Mouse (Mus musculus) midbrain, embryonic 12.5 days (tissue): ENCODE data around the gene Yjefn3. TPM values are rescaled to one million over a fixed set of nuclear protein-coding genes. Genes with fewer than 3 reads are reported as not detected.
A peak's percentile ranks its signal among the peaks of the same experiment; 100 is the strongest.

Experiments
- ATAC-seq: fragments of 200-750 bp; cut with Nextera tagmentation; 2 replicates; pipeline ENCODE4 v1.8.0; 2017; ENCODE audit warnings: low read depth, moderate TSS enrichment, moderate library complexity; ENCODE audit not compliant: low FRiP score
- H3K27ac ChIP-seq: fragments of 300-500 bp; sonication (generic); replicated peaks from 2 replicates; pipeline ENCODE4 v1.5.1; 2016; ENCODE audit warnings: mild to moderate bottlenecking
- H3K27me3 ChIP-seq: fragments of 300-500 bp; sonication (generic); 2 replicates; pipeline ENCODE4 v1.6.1; 2016; ENCODE audit warnings: mild to moderate bottlenecking
- H3K36me3 ChIP-seq: fragments of 300-500 bp; sonication (generic); 2 replicates; pipeline ENCODE4 v1.6.1; 2016
- H3K4me1 ChIP-seq: fragments of 300-500 bp; sonication (generic); 2 replicates; pipeline ENCODE4 v1.6.1; 2016
- H3K4me2 ChIP-seq: fragments of 300-500 bp; sonication (generic); replicated peaks from 2 replicates; pipeline ENCODE4 v1.6.1; 2016; ENCODE audit warnings: mild to moderate bottlenecking, moderate library complexity
- H3K4me3 ChIP-seq: fragments of 300-500 bp; sonication (generic); 2 replicates; pipeline ENCODE4 v1.5.1; 2016; ENCODE audit warnings: mild to moderate bottlenecking
- H3K9ac ChIP-seq: fragments of 300-500 bp; sonication (generic); replicated peaks from 2 replicates; pipeline ENCODE4 v1.6.1; 2016; ENCODE audit warnings: mild to moderate bottlenecking, moderate library complexity
- H3K9me3 ChIP-seq: fragments of 300-500 bp; sonication (generic); 2 replicates; pipeline ENCODE4 v1.6.1; 2016; ENCODE audit warnings: mild to moderate bottlenecking
- WGBS: fragments of 180-500 bp; shearing (Covaris S2); methylation state at CpG from one replicate; pipeline ENCODE4 v1.1.7; 2016; 5-methylcytosine and 5-hydroxymethylcytosine counted together
- polyA plus RNA-seq: library from polyadenylated mRNA; unstranded; fragments of >200 nt; fragmentation: Nextera tagmentation; extraction: Ambion mirVana; gene quantifications from 2 replicates; pipeline ENCODE4 v1.2.1, GENCODE M21; 2016

Yjefn3 gene
- polyA plus RNA-seq, 1 experiment from 2014 or later: 8.0 TPM

DNA sequence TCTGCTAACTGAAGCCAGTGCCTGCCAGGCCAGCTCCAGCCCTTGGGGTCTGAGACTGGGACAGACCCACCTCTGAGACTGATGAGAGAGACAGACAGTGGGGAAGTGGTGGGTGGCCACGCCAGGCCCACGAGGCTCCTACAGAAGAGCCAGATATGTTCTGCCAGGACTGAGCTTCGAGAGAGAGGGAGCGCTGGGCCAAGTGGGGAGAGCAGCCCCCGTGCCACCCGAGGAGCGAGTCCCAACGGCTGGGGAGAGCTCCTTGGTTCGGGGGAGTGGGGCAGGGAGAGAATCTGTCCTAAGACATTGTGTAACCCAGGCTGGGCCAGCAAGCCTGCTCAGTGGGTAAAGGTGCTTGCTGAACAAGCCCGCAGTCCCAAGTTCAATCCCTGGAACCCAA lies 25.5 kb downstream of the Yjefn3 start:
- no peak overlapping the region for H3K9ac ChIP-seq
- peaks cover 4% of the 10 kb centered on the region; the same call in 1 of the 2 replicates for H3K36me3 ChIP-seq
- no peaks in the 10 kb centered on the region for H3K9me3 ChIP-seq
- no peak overlapping the region for H3K27ac ChIP-seq
- peaks cover 12% of the 10 kb centered on the region for H3K4me1 ChIP-seq
- WGBS: 79% methylated on average over 10 of the region's 10 CpGs
- H3K4me2 ChIP-seq: no peak overlapping the region
- no peak for ATAC-seq
- H3K27me3 ChIP-seq: peaks cover 60% of the 10 kb centered on the region
- H3K4me3 ChIP-seq: no peak overlapping the region

DNA sequence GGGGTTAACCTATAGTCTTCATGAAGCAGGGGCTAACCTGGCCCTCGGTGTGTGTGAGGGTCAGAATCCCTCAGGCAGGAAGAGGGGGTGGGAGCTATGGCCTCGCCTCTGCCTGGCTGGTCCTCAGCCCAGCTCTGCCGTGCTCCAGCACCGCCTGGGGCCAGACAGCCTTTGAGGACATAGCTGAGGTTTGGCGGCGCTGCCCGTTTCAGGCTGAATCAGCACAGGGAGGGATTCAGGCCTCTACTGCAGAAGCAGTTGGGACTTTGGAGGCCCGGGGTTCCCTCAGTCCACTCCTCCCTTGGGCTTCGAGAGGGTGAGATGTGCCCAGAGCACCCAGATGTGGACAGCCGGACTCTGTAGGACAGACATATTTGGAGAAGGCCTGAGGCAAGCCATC lies 26.4 kb downstream of the Yjefn3 start:
- Histone ChIP-seq H3K36me3 (peaks cover 11% of the 10 kb centered on the region; the same call in 1 of the 2 replicates), H3K9me3 (no peaks in the 10 kb centered on the region), H3K9ac (no peak overlapping the region), H3K4me1 (peaks cover 3% of the 10 kb centered on the region), H3K4me3 (no peak overlapping the region), H3K4me2 (no peak overlapping the region), H3K27ac (no peak overlapping the region), H3K27me3 (peaks cover 51% of the 10 kb centered on the region)
- 54% methylated on average over 10 of the region's 10 CpGs for WGBS
- ATAC-seq: no peak

- Histone ChIP-seq H3K27me3 (peaks cover 37% of the 10 kb centered on the region), H3K4me3 (no peak overlapping the region), H3K9me3 (no peaks in the 10 kb centered on the region), H3K4me2 (no peak overlapping the region), H3K4me1 (no peaks in the 10 kb centered on the region), H3K27ac (no peak overlapping the region), H3K9ac (no peak overlapping the region), H3K36me3 (peaks cover 19% of the 10 kb centered on the region; the same call in 1 of the 2 replicates)
- WGBS: 89% methylated on average over 13 of the region's 13 CpGs
- no peak for ATAC-seq
These were observed 27.9 kb downstream of the Yjefn3 start for GRCm38 (mm10) chr8:69874654-69875053.

GRCm38 (mm10) chr8:69874155-69874554 lies 28.4 kb downstream of the Yjefn3 start:
- no peak overlapping the region for H3K4me2 ChIP-seq
- H3K4me1 ChIP-seq: no peaks in the 10 kb centered on the region
- 12% methylated on average over 9 of the region's 9 CpGs for WGBS
- ATAC-seq: no peak
- H3K9ac ChIP-seq: no peak overlapping the region
- no peak overlapping the region for H3K4me3 ChIP-seq
- peaks cover 19% of the 10 kb centered on the region; the same call in 1 of the 2 replicates for H3K36me3 ChIP-seq
- no peak overlapping the region for H3K27ac ChIP-seq
- H3K9me3 ChIP-seq: no peaks in the 10 kb centered on the region
- H3K27me3 ChIP-seq: peaks cover 32% of the 10 kb centered on the region

DNA sequence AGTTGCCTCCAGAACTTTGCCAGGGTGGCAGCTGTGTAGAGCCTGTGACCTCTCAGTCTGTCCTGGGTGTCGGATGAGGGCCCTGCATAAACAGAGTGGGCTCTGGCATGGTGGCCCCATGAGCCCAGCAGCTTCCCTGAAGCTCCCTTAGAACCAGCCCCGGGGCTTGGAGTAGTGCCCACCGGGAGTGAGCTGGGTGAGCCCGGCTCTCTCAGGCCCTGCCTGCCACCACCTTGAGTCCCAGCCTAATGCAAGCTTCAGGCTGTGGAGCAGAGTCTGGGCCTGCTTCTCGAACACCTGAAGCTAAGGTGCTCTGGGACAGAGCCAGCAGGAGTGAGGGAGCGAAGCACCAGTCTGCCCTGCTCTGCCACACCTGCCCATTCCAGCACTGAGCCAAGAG lies 31.6 kb downstream of the Yjefn3 start:
- H3K4me1 ChIP-seq: no peaks in the 10 kb centered on the region
- no peak for ATAC-seq
- H3K36me3 ChIP-seq: peaks cover 22% of the 10 kb centered on the region
- WGBS: 88% methylated on average over 6 of the region's 6 CpGs
- no peak overlapping the region for H3K27ac ChIP-seq
- 0 out of 2 replicates have a peak, but pooled peaks cover 3% of the 10 kb centered on the region for H3K27me3 ChIP-seq
- no peak overlapping the region for H3K4me2 ChIP-seq
- H3K9ac ChIP-seq: no peak overlapping the region
- H3K4me3 ChIP-seq: no peak overlapping the region
- no peaks in the 10 kb centered on the region for H3K9me3 ChIP-seq

- no peaks in the 10 kb centered on the region for H3K4me1 ChIP-seq
- H3K4me2 ChIP-seq: no peak overlapping the region
- peaks cover 27% of the 10 kb centered on the region for H3K36me3 ChIP-seq
- H3K27me3 ChIP-seq: no peaks in the 10 kb centered on the region
- H3K27ac ChIP-seq: no peak overlapping the region
- 87% methylated on average over 11 of the region's 11 CpGs for WGBS
- H3K4me3 ChIP-seq: no peak overlapping the region
- no peaks in the 10 kb centered on the region for H3K9me3 ChIP-seq
- ATAC-seq: no peak
- no peak overlapping the region for H3K9ac ChIP-seq
These were observed 32.3 kb downstream of the Yjefn3 start for GRCm38 (mm10) chr8:69870003-69870765.

DNA sequence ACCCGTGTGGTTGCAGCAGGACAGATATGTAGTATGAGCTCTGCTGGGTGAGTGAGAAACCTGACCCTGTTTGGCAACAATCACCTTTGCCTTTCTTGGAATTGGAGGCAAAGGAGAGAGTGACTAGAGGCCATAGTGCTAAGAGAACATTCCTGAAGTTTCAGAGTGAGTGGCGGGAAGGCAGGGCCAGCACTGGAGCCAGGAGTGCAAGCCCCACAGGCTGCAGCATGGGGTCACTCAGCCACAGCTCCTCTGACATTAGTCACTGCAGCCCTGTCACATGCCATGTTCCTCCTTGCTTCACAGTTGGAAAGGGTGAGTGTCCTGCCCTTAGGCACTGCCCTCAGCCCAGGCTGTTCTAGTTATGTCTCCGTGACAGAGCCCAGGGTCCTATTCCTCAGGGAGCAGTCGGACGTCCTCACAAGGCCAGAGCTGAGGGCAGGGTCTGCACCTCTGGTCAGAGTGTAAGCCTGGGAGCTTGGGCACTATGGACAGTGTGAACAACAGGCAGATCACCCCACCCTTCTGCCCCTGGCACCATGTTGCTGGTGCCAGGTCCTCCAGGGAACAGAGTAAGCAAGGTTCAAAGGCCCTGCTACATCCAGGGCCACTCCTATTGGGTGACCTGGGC lies 34.7 kb downstream of the Yjefn3 start:
- 89% methylated on average over 5 of the region's 5 CpGs for WGBS
- Histone ChIP-seq H3K4me3 (no peak overlapping the region), H3K27ac (no peak overlapping the region), H3K4me1 (no peaks in the 10 kb centered on the region), H3K4me2 (no peak overlapping the region), H3K27me3 (no peaks in the 10 kb centered on the region), H3K9ac (no peak overlapping the region), H3K36me3 (peaks cover 40% of the 10 kb centered on the region), H3K9me3 (no peaks in the 10 kb centered on the region)
- no peak for ATAC-seq

DNA sequence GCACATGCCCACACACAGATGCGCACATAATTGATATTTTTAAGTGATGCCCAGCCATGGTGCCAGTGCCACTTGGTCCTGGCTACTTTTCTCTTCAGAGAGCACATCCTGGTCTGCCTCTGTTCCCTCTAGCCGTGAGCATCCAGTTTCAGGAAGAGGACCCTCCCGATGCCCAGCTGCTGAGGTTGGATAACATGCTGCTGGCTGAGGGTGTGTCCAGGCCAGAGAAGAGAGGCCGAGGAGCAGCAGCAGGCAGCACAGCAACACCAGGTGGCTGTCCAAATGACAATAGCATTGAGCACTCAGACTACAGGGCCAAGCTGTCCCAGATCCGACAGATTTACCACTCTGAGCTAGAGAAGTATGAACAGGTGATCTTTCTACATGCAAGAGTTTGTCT lies 38.3 kb downstream of the Yjefn3 start:
- no peak overlapping the region for H3K4me2 ChIP-seq
- H3K9ac ChIP-seq: no peak overlapping the region
- ATAC-seq: no peak
- H3K27ac ChIP-seq: no peak overlapping the region
- H3K4me3 ChIP-seq: no peak overlapping the region
- no peaks in the 10 kb centered on the region for H3K9me3 ChIP-seq
- H3K4me1 ChIP-seq: no peaks in the 10 kb centered on the region
- WGBS: 77% methylated on average over 5 of the region's 5 CpGs
- no peaks in the 10 kb centered on the region for H3K27me3 ChIP-seq
- peaks cover 45% of the 10 kb centered on the region for H3K36me3 ChIP-seq

DNA sequence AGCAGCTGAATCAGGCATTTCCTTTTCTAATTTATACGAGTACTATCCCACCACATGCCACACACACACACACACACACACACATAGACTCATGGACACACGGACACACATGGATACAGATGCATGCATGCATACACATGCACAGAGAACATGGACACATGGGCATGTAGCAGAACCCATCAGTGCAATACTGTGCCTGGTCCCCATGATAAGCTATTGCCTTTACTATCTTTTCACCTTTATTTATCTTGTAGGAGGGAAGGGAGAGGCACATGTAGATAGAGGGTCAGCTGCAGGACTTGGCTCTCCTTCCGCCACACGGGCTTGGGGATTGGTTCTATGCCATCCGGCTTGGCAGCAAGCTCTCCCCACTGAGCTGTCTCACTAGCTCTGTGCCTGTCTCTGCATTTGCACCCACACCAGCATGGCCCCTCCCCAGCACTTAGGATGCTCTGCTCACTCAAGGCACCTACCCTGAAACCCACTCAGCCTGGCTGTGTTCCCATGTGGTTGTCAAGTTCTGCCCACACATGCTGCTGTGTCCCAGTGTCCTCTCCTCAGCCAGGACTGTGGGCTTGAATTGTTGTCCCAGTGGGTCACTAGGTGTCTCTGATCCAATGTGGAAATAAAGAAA lies 39.0 kb downstream of the Yjefn3 start:
- peaks cover 50% of the 10 kb centered on the region for H3K36me3 ChIP-seq

GRCm38 (mm10) chr8:69861251-69861650 lies 41.3 kb downstream of the Yjefn3 start:
- WGBS: 74% methylated on average over 2 of the region's 2 CpGs
- Histone ChIP-seq H3K9me3 (no peaks in the 10 kb centered on the region), H3K27ac (no peak overlapping the region), H3K9ac (no peak overlapping the region), H3K36me3 (peaks cover 50% of the 10 kb centered on the region), H3K4me2 (no peak overlapping the region), H3K27me3 (no peaks in the 10 kb centered on the region), H3K4me1 (no peaks in the 10 kb centered on the region), H3K4me3 (no peak overlapping the region)
- no peak for ATAC-seq

More for the DNA sequence above, 39.0 kb downstream of the Yjefn3 start:
- H3K9me3 ChIP-seq: no peaks in the 10 kb centered on the region
- ATAC-seq: no peak
- WGBS: 90% methylated on average over 5 of the region's 5 CpGs
- H3K27ac ChIP-seq: no peak overlapping the region
- no peaks in the 10 kb centered on the region for H3K27me3 ChIP-seq
- no peak overlapping the region for H3K4me3 ChIP-seq
- no peak overlapping the region for H3K4me2 ChIP-seq
- H3K4me1 ChIP-seq: no peaks in the 10 kb centered on the region
- no peak overlapping the region for H3K9ac ChIP-seq

GRCm38 (mm10) chr8:69860807-69861206 lies 41.7 kb downstream of the Yjefn3 start:
- ATAC-seq: 0 out of 2 replicates have a peak, but pooled peaks have one; percentile 27
- Histone ChIP-seq H3K9ac (no peak overlapping the region), H3K27me3 (no peaks in the 10 kb centered on the region), H3K27ac (no peak overlapping the region), H3K9me3 (no peaks in the 10 kb centered on the region), H3K4me3 (no peak overlapping the region), H3K36me3 (peaks cover 45% of the 10 kb centered on the region), H3K4me2 (no peak overlapping the region), H3K4me1 (no peaks in the 10 kb centered on the region)
- WGBS: 60% methylated on average over 4 of the region's 4 CpGs

DNA sequence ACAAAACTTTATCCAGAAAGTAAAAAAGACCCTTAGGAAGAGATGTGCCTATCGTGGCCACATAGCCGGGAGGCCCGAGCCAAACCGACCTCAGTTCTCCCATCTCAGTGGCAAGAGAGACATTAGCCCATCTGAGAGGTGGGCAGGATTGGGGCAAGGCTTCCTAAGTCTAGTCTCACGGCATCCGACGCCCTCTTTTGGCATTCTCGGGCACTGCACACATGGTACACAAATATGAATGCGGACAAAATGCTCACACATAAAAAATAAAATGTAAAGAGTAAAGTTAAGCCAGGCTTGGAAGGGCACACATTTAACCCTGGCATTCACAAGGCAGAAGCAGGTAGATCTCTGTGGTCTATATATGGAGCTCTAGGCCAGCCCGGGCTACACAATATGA lies 48.6 kb downstream of the Yjefn3 start:
- H3K36me3 ChIP-seq: peaks cover 16% of the 10 kb centered on the region
- no peak overlapping the region for H3K4me3 ChIP-seq
- H3K27ac ChIP-seq: no peak overlapping the region
- no peaks in the 10 kb centered on the region for H3K27me3 ChIP-seq
- H3K9me3 ChIP-seq: no peaks in the 10 kb centered on the region
- H3K4me2 ChIP-seq: no peak overlapping the region
- no peaks in the 10 kb centered on the region for H3K4me1 ChIP-seq
- no peak overlapping the region for H3K9ac ChIP-seq
- 95% methylated on average over 10 of the region's 10 CpGs for WGBS
- ATAC-seq: no peak
